Mouse (Mus musculus) heart, embryonic 12.5 days (tissue): ENCODE measurements around the gene Sptlc2. TPM values are rescaled to one million over a fixed set of nuclear protein-coding genes. Genes with fewer than 3 reads are reported as not detected.

ENCODE experiments used
- ATAC-seq: fragments of 200-750 bp; cut with Nextera tagmentation; 2 replicates; pipeline ENCODE4 v1.8.0; 2017; ENCODE audit warnings: moderate TSS enrichment, moderate library complexity; ENCODE audit not compliant: insufficient number of reproducible peaks, low FRiP score
- H3K27ac ChIP-seq: fragments of 300-500 bp; sonication (generic); 2 replicates; pipeline ENCODE4 v1.5.1; 2016; ENCODE audit warnings: mild to moderate bottlenecking, moderate library complexity; ENCODE audit not compliant: poor library complexity, severe bottlenecking
- H3K27me3 ChIP-seq: fragments of 300-500 bp; sonication (generic); replicated peaks from 2 replicates; pipeline ENCODE4 v1.6.1; 2016; ENCODE audit warnings: mild to moderate bottlenecking, moderate library complexity
- H3K36me3 ChIP-seq: fragments of 300-500 bp; sonication (generic); 2 replicates; pipeline ENCODE4 v1.6.1; 2016; ENCODE audit warnings: mild to moderate bottlenecking, moderate library complexity
- H3K4me1 ChIP-seq: fragments of 300-500 bp; sonication (generic); replicated peaks from 2 replicates; pipeline ENCODE4 v1.6.1; 2016; ENCODE audit warnings: mild to moderate bottlenecking
- H3K4me2 ChIP-seq: fragments of 300-500 bp; sonication (generic); 2 replicates; pipeline ENCODE4 v1.6.1; 2016; ENCODE audit warnings: mild to moderate bottlenecking, moderate library complexity
- H3K4me3 ChIP-seq: fragments of 300-500 bp; sonication (generic); 2 replicates; pipeline ENCODE4 v1.5.1; 2016; ENCODE audit warnings: mild to moderate bottlenecking
- H3K9ac ChIP-seq: fragments of 300-500 bp; sonication (generic); 2 replicates; pipeline ENCODE4 v1.6.1; 2016; ENCODE audit warnings: mild to moderate bottlenecking, moderate library complexity
- H3K9me3 ChIP-seq: fragments of 300-500 bp; sonication (generic); replicated peaks from 2 replicates; pipeline ENCODE4 v1.6.1; 2016; ENCODE audit warnings: mild to moderate bottlenecking, moderate library complexity
- WGBS: fragments of 180-500 bp; shearing (Covaris S2); methylation state at CpG from one replicate; pipeline ENCODE4 v1.1.7; 2016; 5-methylcytosine and 5-hydroxymethylcytosine counted together
- polyA plus RNA-seq: library from polyadenylated mRNA; unstranded; fragments of >200 nt; fragmentation: Nextera tagmentation; extraction: Ambion mirVana; gene quantifications from 2 replicates; pipeline ENCODE4 v1.2.1, GENCODE M21; 2016

Gene Sptlc2
- polyA plus RNA-seq, 1 experiment from 2014 or later = 76.4 TPM

DNA sequence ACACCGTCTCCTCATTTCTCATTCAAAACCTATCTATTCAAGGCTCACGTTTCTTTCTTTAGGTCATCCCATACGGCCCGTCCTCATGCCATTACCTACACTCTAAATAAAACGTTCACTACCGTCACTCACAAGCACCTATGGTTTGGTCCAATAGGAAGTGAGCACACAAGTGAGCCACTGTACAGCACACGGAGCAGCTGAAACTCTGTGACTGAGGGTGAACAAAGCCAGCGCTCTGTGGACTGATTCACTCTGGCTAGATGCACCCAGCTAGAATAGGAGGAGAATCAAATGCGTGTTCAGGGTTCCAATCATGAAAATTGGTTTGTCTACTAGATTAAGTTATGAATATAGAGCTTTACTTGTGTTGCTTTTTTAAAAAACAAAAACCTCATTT is 22.5 kb downstream of the Sptlc2 start:
- no peak overlapping the region for H3K27ac ChIP-seq
- no peak overlapping the region for H3K4me2 ChIP-seq
- peaks cover 34% of the 10 kb centered on the region for H3K36me3 ChIP-seq
- 85% methylated on average over 9 of the region's 9 CpGs for WGBS
- no peaks in the 10 kb centered on the region for H3K27me3 ChIP-seq
- H3K9ac ChIP-seq = no peak overlapping the region
- H3K9me3 ChIP-seq = no peaks in the 10 kb centered on the region
- no peak for ATAC-seq
- peaks cover 10% of the 10 kb centered on the region for H3K4me1 ChIP-seq
- no peak overlapping the region for H3K4me3 ChIP-seq

DNA sequence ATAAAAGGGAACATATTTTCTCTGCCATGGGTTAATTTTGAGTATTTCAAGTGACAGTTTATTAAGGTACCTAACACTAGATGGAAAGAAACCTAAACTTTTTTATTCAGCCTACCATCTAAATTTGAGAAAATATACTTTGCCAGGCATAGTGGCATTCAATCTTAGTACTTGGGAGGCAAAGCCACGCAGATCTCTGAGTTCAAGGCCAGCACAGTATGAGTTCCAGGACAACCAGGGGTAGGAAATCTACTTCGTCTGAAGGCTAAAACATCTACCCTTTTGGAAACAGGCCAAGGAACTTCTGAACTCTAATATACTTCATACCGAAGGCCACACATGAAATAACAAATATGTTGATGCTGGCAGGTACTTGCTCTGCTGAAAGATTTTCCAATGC is 26.0 kb downstream of the Sptlc2 start:
- Histone ChIP-seq H3K9ac (no peak overlapping the region), H3K9me3 (no peaks in the 10 kb centered on the region), H3K27me3 (no peaks in the 10 kb centered on the region), H3K4me3 (no peak overlapping the region), H3K4me2 (no peak overlapping the region), H3K27ac (no peak overlapping the region), H3K36me3 (peaks cover 23% of the 10 kb centered on the region), H3K4me1 (peaks cover 10% of the 10 kb centered on the region)
- no peak for ATAC-seq
- WGBS = 72% methylated on average over 3 of the region's 3 CpGs

GRCm38 (mm10) chr12:87348029-87348428 is 40.1 kb downstream of the Sptlc2 start:
- Histone ChIP-seq H3K4me3 (no peak overlapping the region), H3K36me3 (peaks cover 27% of the 10 kb centered on the region), H3K9ac (no peak overlapping the region), H3K4me2 (no peak overlapping the region), H3K27me3 (no peaks in the 10 kb centered on the region), H3K9me3 (no peaks in the 10 kb centered on the region), H3K27ac (no peak overlapping the region), H3K4me1 (0 out of 2 replicates have a peak, but pooled peaks cover 3% of the 10 kb centered on the region)
- no peak for ATAC-seq
- 78% methylated on average over 2 of the region's 2 CpGs for WGBS

DNA sequence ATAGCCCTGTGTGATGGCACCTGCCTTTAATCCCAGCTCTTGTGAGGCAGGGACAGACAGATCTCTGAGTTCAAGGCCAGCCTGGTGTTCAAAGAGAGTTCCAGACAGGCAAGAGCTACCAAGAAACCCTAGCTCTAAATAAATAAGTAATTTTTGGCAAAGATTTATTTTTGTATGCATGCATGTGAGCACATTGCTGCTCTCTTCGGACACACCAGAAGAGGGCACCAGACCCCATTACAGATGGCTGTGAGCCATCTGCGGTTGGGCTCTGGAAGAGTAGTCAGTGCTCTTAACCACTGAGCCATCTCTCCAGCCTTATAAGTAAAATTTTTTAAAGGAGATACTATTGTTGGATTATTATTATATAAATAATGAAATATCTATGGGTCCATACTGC is 40.6 kb downstream of the Sptlc2 start:
- no peak overlapping the region for H3K27ac ChIP-seq
- WGBS = 91% methylated on average over 2 of the region's 2 CpGs
- H3K4me3 ChIP-seq = no peak overlapping the region
- H3K27me3 ChIP-seq = no peaks in the 10 kb centered on the region
- H3K9ac ChIP-seq = no peak overlapping the region
- 0 out of 2 replicates have a peak, but pooled peaks cover 3% of the 10 kb centered on the region for H3K4me1 ChIP-seq
- no peaks in the 10 kb centered on the region for H3K9me3 ChIP-seq
- no peak for ATAC-seq
- H3K4me2 ChIP-seq = no peak overlapping the region
- H3K36me3 ChIP-seq = peaks cover 27% of the 10 kb centered on the region

GRCm38 (mm10) chr12:87343084-87343605 is 45.0 kb downstream of the Sptlc2 start:
- H3K4me1 ChIP-seq = 0 out of 2 replicates have a peak, but pooled peaks cover 3% of the 10 kb centered on the region
- H3K27ac ChIP-seq = no peak overlapping the region
- H3K4me2 ChIP-seq = no peak overlapping the region
- H3K9ac ChIP-seq = no peak overlapping the region
- H3K27me3 ChIP-seq = no peaks in the 10 kb centered on the region
- no peak for ATAC-seq
- H3K4me3 ChIP-seq = no peak overlapping the region
- no peaks in the 10 kb centered on the region for H3K9me3 ChIP-seq
- H3K36me3 ChIP-seq = peaks cover 41% of the 10 kb centered on the region

DNA sequence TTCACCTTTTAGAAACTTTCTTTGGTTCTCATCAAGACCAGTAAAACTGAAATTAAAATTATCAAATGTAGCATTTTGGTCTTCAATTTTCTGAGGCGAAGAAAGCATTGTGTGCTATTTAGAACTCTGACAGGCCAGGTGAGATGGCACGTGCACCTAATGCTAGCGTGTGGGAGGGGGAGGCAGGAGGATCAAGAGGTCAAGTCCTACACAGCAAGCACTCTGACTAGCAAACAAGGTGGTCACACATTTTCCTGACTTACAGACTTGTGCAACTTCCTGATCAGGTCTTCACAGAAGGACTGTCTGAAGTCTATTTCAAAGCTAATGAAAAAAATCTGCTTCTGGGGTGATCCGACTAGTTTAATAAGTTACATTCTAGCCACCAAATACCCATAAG is 50.1 kb downstream of the Sptlc2 start:
- WGBS = 87% methylated on average over 4 of the region's 4 CpGs
- no peak overlapping the region for H3K4me2 ChIP-seq
- peaks cover 24% of the 10 kb centered on the region for H3K36me3 ChIP-seq
- H3K27ac ChIP-seq = no peak overlapping the region
- H3K4me3 ChIP-seq = no peak overlapping the region
- no peaks in the 10 kb centered on the region for H3K9me3 ChIP-seq
- no peak overlapping the region for H3K9ac ChIP-seq
- 0 out of 2 replicates have a peak, but pooled peaks cover under 1% of the 10 kb centered on the region for H3K4me1 ChIP-seq
- no peaks in the 10 kb centered on the region for H3K27me3 ChIP-seq
- no peak for ATAC-seq

DNA sequence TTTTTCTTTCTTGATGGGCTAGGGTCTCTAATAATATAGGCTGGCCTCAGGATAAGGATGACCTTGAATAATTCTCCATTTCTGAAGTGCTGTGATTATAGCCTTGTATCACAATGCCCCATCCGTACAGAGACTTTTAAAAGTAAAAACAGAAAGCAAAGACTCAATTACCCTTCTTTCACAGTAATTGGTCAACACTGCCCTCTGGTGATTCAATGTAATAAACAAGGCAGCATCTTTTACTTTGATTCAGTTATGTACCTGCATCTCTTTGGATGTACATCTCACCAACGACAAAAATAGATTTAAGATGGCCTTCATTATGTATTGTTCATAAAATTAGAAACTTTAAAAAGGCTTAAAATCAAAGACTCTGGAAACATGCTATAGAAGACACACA is 53.3 kb downstream of the Sptlc2 start:
- no peak overlapping the region for H3K27ac ChIP-seq
- no peaks in the 10 kb centered on the region for H3K27me3 ChIP-seq
- no peak for ATAC-seq
- peaks cover 6% of the 10 kb centered on the region; the same call in 1 of the 2 replicates for H3K4me1 ChIP-seq
- H3K36me3 ChIP-seq = peaks cover 12% of the 10 kb centered on the region; the same call in 1 of the 2 replicates
- no peaks in the 10 kb centered on the region for H3K9me3 ChIP-seq
- no peak overlapping the region for H3K4me2 ChIP-seq
- 38% methylated on average over 2 of the region's 2 CpGs for WGBS
- H3K4me3 ChIP-seq = no peak overlapping the region
- no peak overlapping the region for H3K9ac ChIP-seq

DNA sequence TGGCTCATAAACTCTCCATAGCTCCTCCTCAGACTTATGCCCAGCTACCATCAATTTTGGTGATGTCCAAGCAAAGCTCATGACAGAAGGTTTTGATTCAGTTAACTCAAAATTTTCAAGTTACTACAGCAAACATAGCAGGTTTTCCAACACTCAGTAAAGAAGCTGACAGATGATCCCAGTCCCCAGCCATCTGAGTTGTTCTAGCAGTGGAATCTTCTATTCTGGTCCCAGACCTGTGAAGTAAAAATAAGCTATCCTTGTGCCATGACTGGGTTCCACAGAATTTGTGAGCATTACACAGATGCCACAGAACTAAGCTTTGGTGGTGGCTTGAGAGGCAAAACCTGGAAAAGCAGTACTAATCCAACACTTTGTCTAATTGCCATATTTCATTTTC is 54.4 kb downstream of the Sptlc2 start:
- Histone ChIP-seq H3K36me3 (peaks cover 12% of the 10 kb centered on the region; the same call in 1 of the 2 replicates), H3K27me3 (no peaks in the 10 kb centered on the region), H3K4me3 (no peak overlapping the region), H3K9ac (no peak overlapping the region), H3K27ac (no peak overlapping the region), H3K4me1 (peaks cover 6% of the 10 kb centered on the region; the same call in 1 of the 2 replicates), H3K4me2 (no peak overlapping the region), H3K9me3 (no peaks in the 10 kb centered on the region)
- ATAC-seq = no peak

- WGBS = 83% methylated on average over 4 of the region's 4 CpGs
- Histone ChIP-seq H3K4me2 (no peak overlapping the region), H3K9me3 (no peaks in the 10 kb centered on the region), H3K36me3 (peaks cover 10% of the 10 kb centered on the region; the same call in 1 of the 2 replicates), H3K9ac (no peak overlapping the region), H3K27me3 (no peaks in the 10 kb centered on the region), H3K27ac (no peak overlapping the region), H3K4me1 (peaks cover 12% of the 10 kb centered on the region), H3K4me3 (no peak overlapping the region)
- ATAC-seq = no peak
These were observed 55.6 kb downstream of the Sptlc2 start for GRCm38 (mm10) chr12:87332511-87332910.

GRCm38 (mm10) chr12:87331908-87332307 is 56.2 kb downstream of the Sptlc2 start:
- Histone ChIP-seq H3K4me1 (peaks cover 13% of the 10 kb centered on the region), H3K9ac (no peak overlapping the region), H3K4me2 (no peak overlapping the region), H3K27me3 (no peaks in the 10 kb centered on the region), H3K27ac (no peak overlapping the region), H3K4me3 (no peak overlapping the region), H3K36me3 (peaks cover 8% of the 10 kb centered on the region; the same call in 1 of the 2 replicates), H3K9me3 (no peaks in the 10 kb centered on the region)
- 60% methylated on average over 5 of the region's 5 CpGs for WGBS
- no peak for ATAC-seq

DNA sequence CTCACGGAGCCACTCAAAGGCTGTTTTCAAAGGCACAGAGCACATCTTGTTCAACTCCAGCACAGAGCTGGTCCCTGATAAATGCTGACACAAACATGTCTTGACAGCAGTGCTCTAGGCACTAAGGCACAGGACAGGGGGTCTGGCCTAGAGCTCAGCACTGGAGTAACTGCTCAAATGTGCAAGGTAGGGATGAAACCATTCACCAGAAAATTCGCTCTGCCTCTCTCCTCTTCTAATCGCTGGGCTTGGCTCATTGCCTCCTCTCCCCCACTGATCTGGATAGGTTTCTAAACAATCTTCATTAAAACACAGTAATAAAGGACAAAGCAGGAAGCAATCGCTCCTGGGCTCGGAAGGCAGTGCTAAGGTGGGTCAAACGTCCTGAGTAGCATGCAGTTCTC is 57.1 kb downstream of the Sptlc2 start:
- Histone ChIP-seq H3K27ac (no peak overlapping the region), H3K4me1 (peaks cover 13% of the 10 kb centered on the region), H3K4me3 (no peak overlapping the region), H3K9me3 (no peaks in the 10 kb centered on the region), H3K36me3 (peaks cover 8% of the 10 kb centered on the region; the same call in 1 of the 2 replicates), H3K27me3 (no peaks in the 10 kb centered on the region), H3K4me2 (no peak overlapping the region), H3K9ac (no peak overlapping the region)
- no peak for ATAC-seq
- 59% methylated on average over 6 of the region's 6 CpGs for WGBS

DNA sequence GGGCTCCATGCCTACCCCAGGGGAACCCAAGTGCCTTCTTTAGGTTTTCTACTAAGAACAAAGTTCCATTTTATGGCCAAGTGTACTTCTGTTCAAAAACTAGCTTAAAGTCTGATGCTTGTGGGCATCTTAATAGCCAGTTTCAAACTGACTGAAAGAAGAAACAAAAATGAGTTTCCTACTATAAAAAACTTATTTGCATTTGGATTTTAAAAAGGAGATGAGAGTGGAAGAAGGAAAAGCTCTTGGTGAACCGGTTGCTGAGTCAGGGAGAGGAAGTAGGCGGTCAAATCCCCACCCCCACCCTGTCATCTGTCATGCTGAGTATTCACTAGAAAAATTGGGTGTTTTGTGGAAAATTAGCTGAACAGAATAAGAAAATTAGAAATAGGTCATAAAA is 57.9 kb downstream of the Sptlc2 start:
- no peaks in the 10 kb centered on the region for H3K9me3 ChIP-seq
- WGBS = 52% methylated on average over 2 of the region's 2 CpGs
- no peak for ATAC-seq
- no peaks in the 10 kb centered on the region for H3K27me3 ChIP-seq
- peaks cover 13% of the 10 kb centered on the region for H3K4me1 ChIP-seq
- H3K4me2 ChIP-seq = no peak overlapping the region
- no peak overlapping the region for H3K4me3 ChIP-seq
- no peak overlapping the region for H3K27ac ChIP-seq
- H3K36me3 ChIP-seq = peaks cover 3% of the 10 kb centered on the region; the same call in 1 of the 2 replicates
- H3K9ac ChIP-seq = no peak overlapping the region
